Mouse (Mus musculus): ENCODE data around the gene Eif4b.

Gene Eif4b

GRCm38 (mm10) chr15:102073559-102074069 is at the start of gene Eif4b:
Gene Eif4b, plus strand, starts transcription at chr15:102073773.
- peak; percentile 98 for DNase-seq

- no peak for DNase-seq
These were observed 49.7 kb upstream of the Eif4b start for GRCm38 (mm10) chr15:102023888-102024287.

- DNase-seq: no peak
These were observed 48.3 kb upstream of the Eif4b start for GRCm38 (mm10) chr15:102025136-102025872.

GRCm38 (mm10) chr15:102026430-102026829 is 47.1 kb upstream of the Eif4b start:
- no peak for DNase-seq

GRCm38 (mm10) chr15:102028040-102028439 is 45.5 kb upstream of the Eif4b start, which contains the start of gene Krt18:
Gene Krt18, plus strand, starts transcription at chr15:102028180.
- DNase-seq: no peak

DNA sequence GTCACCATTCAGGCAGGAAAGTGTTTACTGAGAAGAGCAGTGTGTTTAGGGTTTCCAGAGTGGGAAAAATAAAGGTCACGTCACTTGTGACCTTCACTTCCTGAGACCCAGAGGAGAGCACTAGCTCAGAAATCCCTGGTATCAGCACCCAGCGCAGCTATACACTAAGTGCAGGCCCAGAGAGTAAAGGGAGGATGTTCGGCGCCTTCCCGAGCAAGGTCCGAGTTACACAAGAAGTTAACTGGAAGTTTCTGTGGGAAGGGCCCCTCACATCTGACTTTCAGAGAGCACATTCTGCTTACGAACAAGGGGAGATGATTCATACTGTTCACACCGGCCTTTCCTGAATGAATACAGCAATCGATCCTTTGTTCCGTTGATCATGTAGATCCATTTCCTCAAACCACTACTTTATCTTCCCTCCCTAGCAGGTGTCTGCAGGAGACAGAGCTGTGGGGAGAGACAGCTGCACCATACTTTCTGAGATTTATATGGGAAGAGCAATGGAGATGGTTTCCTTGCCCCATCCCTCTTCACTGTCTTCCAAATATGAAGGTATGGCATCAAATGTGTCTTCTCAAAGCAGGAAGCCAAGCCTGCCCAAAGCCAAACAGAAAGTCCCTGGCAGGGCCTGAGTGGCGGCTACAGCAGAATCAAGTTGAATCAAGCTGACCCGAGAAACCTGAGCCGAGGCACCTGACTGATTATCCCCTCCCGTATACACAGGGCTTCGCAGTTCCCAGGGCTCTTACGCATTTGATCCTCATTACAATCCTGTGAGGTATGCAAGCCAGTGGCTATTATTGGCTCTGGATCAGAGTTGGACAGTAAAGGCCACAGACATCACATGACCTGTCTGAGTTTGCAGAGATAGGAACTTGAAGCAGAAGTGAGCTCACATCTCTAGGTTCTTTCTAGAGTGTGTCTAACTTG is 39.2 kb upstream of the Eif4b start:
- DNase-seq: no peak

DNA sequence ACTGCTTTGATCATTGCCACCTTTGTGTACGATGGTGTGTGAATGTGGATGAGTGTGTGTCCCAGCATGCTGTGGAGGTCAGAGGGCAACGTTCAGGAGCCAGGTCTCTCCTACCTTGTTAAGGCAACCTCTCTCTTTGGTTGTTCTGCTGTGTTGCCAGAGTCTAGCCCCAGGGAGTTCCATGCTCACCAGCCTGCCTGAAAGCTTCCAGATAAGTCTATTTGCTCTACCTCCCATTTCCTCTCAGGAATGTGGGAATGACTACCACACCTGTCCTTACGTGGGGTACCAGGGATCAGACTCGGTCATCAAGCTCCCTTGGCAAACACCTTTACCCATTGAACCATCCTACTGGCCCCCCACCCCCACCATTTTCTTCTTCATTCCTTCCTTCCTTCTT is 33.3 kb upstream of the Eif4b start:
- no peak for DNase-seq

GRCm38 (mm10) chr15:102041951-102042350 is 31.6 kb upstream of the Eif4b start:
- DNase-seq: no peak

- no peak for DNase-seq
These were observed 28.8 kb upstream of the Eif4b start for GRCm38 (mm10) chr15:102044745-102045144.

- DNase-seq: no peak
These were observed 27.9 kb upstream of the Eif4b start for GRCm38 (mm10) chr15:102045691-102046090.

DNA sequence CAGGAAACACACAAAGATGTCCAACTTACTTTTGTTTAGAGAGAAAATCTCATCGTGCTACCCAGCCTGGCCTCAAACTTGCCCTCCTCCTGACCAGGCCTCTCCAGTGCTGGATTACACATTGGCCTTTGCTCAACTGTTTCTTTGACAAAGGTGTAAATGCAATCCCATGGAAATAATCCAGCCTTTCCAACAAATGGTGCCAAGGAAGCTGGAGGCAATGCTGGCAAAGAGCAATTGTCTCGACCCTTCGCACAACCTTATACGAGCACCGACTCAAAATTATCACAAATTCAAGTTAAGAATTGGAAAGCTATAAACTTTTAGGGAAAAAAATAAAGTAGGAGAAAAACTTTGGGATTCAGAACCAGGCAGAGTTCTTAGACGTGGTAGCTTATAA is 25.6 kb upstream of the Eif4b start:
- no peak for DNase-seq

- DNase-seq: no peak
These were observed 23.7 kb upstream of the Eif4b start for GRCm38 (mm10) chr15:102049871-102050270.

GRCm38 (mm10) chr15:102051920-102052683 is 21.5 kb upstream of the Eif4b start:
- DNase-seq: peak; percentile 20 to 36

- no peak for DNase-seq
These were observed 16.9 kb upstream of the Eif4b start for GRCm38 (mm10) chr15:102056495-102057174.

GRCm38 (mm10) chr15:102065661-102066325 is 7.8 kb upstream of the Eif4b start:
- peak; percentile 75 to 77 for DNase-seq

- DNase-seq: no peak
These were observed 2.8 kb upstream of the Eif4b start for GRCm38 (mm10) chr15:102070476-102071467.

GRCm38 (mm10) chr15:102072963-102073558 is 512 bp upstream of the Eif4b start:
- no peak for DNase-seq

DNA sequence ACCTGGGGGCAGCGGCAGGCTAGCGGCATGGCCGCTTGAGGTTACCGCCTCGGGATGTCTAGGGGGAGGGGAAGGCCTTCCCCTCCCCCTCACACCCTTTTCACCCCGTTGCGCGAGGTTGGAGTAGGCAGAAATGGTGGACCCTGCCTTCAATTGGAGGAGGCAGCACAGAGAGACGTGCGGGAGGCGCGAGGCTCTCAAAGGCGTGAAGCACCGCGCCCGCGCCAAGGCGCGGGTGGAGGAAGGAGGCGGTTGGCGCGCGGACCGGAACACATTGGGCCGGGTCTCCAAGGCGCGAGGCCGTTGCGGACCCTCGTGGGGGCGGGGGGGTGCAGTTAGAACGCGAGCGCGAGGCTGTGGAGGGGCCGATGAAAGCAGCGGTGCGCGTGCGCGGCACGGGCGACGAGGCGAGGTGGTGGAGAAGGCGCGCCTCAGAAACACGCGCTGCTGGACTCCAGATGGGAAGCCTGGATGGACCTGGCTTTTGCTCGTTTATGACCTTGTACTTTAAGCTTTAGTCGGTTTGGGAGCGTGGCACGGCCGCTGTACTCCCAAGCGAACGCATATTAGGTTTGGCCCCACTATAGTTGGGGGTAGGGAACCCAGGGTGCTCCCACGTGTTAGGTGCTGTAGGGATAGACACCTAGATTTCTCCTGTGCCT is 628 bp downstream of the Eif4b start:
- peak; percentile 57 to 66 for DNase-seq

DNA sequence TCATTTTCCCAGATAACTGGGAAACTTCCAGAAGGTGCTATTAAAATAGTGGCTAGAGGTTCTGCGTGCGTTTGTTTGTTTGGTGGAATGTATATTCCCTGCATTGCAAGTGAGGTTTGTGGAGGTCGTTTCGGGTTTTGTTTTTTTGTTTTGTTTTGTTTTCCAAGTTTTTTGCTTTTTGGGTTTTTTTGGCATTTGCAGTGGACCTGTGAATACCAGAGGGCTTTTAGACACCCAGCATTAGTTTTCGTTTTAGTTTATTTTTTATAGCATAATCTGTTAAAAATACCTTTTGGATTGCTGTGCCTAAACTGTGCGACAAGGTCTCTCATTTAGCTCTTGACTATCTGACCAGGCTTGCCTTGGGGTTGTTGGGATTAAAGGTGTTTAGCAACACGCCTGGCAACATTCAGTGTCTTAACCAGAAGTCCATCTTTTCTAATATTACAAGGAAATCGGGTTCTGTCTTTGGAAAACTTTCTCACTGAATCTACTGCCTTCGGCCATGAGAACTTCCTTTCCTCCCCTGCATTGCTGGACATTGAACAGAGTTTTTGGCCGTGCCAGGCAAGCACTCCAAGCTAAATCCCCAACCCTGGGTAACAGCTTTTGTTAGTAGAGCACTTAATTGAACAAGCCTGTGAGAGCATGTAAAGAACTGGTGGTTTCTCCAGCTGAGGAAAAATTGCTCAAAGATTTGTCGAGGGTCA is 1.5 kb downstream of the Eif4b start:
- no peak for DNase-seq
